Mouse (Mus musculus): Measurements from ENCODE around the gene Enah.

The Enah gene

GRCm38 (mm10) chr1:181880752-181881325 lies 139.0 kb downstream of the Enah start:
- in situ Hi-C loops (cut with MseI, MboI) = loop anchor here (5.0 to 10.0 kb wide), 2 partner anchors 156 to 159 kb away; no protein-coding TSS in a partner anchor

- in situ Hi-C loops (cut with MseI, MboI) = no loop called here
Observed at GRCm38 (mm10) chr1:181878436-181878835, 141.4 kb downstream of the Enah start.

DNA sequence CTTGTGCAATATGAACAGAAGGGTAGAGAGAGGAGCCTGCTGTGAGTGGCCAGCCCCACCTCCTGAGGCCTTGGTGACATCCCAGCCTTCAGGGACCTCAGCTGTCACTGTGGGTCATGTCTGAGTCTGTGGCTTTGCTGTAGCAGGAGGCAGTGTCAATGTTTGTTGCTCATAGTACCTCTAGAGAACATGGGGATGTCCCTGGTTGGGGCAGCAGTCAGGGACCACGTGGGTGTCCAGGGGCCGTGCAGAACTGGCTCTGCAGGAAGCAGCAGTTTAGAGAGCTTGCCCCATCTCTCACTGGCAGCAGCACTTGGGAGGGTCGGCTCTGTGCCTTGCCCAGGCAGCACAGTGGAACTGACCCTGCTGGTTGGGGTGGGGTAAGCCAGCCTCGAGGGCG lies 142.7 kb downstream of the Enah start:
- in situ Hi-C loops (cut with MseI, MboI) = no loop called here

GRCm38 (mm10) chr1:181876656-181877055 lies 143.1 kb downstream of the Enah start:
- in situ Hi-C loops (cut with MseI, MboI) = no loop called here

GRCm38 (mm10) chr1:181873086-181873920 lies 146.5 kb downstream of the Enah start:
- in situ Hi-C loops (cut with MseI, MboI) = no loop called here

DNA sequence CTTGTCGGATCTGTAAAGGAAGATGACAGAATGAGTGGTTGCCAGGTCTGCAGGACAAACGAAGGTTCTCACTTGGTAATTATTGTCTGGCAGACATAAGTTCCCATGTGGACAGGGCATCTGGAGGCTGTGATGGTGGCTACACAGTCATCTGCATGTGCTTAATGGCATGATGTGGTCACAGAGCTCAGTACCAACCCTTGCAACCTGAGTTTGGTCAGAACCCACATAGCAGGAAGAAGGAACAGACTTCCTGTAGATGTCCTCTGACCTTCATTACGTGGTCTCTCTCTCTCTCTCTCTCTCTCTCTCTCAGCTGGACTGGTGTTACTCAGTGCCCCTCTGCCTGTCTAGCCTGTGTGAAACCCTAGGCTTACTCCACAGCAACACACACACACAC lies 147.2 kb downstream of the Enah start:
- in situ Hi-C loops (cut with MseI, MboI) = no loop called here

DNA sequence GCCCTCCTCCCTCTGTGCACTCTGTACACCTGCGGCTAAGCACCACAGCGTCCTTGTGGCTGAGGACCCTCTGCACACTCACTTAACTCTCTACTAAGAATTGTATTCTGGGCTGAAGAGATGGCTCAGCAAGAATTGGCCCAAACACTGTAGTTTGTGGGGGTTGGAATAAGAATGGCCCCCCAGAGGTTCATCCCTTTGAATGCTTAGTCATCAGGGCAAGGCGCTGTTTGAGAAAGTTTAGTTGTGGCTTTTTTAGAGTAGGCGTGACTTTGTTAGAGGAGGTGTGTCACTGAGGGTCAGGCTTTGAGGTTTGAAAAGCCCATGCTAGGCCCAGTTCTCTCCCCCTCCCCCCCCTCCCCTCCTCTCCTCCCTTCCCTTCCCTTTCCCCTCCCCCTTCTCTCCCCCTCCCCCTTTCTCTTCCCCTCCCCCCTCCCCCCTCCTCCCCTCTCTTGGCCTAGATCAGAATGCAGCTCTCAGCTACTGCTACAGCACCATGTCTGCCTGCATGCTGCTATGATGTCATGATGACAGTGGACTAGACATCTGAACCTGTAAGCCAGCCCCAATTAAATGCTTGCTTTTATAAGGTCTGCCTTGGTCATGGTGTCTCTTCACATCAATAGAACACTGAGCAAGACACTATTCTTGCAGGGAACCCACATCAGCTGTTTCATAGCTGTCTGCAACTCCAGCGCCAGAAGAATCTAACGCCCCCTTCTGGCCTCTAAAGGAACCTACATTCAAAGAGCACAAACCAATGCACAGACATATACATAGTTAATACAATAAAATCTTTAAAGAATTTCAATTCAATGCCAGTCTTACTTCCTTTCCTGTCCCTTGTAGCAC lies 153.1 kb downstream of the Enah start:
- in situ Hi-C loops (cut with MseI, MboI) = no loop called here

DNA sequence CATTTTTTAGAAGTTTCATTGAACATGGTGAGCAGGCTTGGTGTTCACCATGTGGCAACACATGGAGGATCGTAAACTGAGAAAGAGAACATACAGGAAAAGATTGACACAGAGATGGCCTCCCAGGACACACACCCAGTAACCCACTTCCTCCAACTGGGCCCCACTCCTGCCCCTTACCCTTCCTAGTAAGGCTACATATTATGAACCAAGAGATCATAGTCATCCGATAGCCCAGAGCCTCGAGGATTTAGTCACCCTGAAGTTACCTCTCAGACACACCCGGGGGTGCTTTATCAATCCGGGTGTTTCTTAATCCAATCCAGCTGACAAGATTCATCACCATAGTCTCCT lies 153.9 kb downstream of the Enah start:
- in situ Hi-C loops (cut with MseI, MboI) = no loop called here

- in situ Hi-C loops (cut with MseI, MboI) = no loop called here
Observed at GRCm38 (mm10) chr1:181864971-181865862, 154.6 kb downstream of the Enah start.

DNA sequence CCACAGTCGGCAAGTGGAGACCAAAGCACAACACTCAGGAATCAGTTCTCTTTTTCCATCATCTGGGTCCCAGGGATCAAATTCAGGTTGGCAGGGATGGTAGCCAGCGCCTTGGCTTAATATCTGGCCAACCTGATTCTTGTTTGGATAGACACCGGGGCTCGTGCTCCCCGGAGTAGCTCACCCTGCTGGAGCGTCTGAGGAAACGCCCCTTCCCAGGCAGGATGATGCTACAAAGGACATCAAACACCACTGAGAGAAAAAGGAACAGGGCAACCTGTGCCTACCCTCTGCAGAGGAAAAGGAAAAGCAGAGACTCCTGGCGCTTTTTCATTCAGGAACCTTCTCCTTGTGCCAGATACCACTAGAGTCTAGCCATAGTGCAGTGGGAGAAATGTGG lies 156.4 kb downstream of the Enah start:
- in situ Hi-C loops (cut with MseI, MboI) = no loop called here

GRCm38 (mm10) chr1:181862676-181863374 lies 157.0 kb downstream of the Enah start:
- in situ Hi-C loops (cut with MseI, MboI) = no loop called here

DNA sequence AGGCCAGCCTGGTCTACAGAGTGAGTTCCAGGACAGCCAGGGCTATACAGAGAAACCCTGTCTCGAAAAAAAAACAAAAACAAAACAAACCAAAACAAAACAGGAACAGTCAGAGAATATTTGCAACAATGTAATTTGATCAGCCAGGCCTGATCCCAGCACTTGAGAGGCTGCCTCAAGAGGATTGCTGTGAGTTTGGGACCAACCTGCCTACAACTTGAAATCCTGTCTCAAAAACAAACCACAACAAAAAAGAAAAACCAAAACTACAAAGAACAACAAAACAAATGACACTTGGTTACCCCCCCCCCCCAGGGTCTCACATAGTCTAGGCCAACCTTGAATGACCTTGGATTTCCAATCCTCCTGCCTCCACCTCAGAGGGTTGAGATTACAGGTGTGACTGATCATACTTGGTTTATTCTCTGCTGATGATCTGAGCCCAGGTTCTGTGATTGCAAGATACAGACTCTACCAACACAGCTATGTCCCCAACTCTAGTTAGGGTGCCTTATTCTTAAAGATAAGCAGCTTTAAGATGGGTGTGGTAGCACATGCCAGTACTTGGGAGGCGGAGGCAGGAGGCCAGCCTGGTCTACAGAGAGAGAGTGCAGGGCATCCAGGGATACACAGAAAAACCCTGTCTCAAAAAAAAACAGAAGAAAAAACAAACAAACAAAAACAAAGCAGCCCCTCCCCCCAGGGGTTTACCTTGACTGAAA lies 158.4 kb downstream of the Enah start:
- in situ Hi-C loops (cut with MseI, MboI) = no loop called here

- in situ Hi-C loops (cut with MseI, MboI) = no loop called here
Observed at GRCm38 (mm10) chr1:181860659-181861058, 159.1 kb downstream of the Enah start.

- in situ Hi-C loops (cut with MseI, MboI) = no loop called here
Observed at GRCm38 (mm10) chr1:181856329-181856728, 163.5 kb downstream of the Enah start.

- in situ Hi-C loops (cut with MseI, MboI) = no loop called here
Observed at GRCm38 (mm10) chr1:181854829-181855228, 165.0 kb downstream of the Enah start.

DNA sequence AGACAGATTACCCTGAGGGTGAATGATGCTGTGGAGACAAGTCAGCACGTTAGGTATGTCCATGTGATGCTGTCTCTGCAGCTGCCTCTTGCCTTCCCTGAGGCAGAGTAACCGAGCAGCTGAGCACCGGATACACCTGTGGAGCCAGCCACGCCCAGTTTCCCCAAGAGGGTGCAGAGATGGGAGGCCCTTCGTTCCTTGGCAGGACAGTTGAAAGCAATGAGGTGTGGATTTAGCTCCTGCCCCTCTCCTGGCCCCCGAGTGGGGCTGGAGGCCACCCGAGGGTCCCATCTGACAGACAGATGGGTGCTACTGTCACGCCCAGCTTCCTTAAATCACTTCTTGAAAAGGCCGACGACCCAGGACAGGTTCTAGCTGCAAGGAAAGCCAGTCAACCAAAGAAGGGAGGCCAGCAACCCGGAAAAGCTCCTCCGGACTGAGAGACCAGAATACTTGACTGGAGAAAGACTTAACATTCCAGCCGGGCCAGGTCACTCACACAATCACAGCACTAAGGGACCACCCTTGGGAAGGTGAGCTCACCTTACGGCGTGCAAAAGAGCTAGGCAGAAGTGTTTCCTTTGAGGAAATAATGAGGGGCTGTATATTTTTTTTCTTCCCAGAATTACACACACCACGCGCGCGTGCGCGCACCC lies 166.6 kb downstream of the Enah start:
- in situ Hi-C loops (cut with MseI, MboI) = no loop called here

- in situ Hi-C loops (cut with MseI, MboI) = no loop called here
Observed at GRCm38 (mm10) chr1:181852466-181852865, 167.3 kb downstream of the Enah start.

DNA sequence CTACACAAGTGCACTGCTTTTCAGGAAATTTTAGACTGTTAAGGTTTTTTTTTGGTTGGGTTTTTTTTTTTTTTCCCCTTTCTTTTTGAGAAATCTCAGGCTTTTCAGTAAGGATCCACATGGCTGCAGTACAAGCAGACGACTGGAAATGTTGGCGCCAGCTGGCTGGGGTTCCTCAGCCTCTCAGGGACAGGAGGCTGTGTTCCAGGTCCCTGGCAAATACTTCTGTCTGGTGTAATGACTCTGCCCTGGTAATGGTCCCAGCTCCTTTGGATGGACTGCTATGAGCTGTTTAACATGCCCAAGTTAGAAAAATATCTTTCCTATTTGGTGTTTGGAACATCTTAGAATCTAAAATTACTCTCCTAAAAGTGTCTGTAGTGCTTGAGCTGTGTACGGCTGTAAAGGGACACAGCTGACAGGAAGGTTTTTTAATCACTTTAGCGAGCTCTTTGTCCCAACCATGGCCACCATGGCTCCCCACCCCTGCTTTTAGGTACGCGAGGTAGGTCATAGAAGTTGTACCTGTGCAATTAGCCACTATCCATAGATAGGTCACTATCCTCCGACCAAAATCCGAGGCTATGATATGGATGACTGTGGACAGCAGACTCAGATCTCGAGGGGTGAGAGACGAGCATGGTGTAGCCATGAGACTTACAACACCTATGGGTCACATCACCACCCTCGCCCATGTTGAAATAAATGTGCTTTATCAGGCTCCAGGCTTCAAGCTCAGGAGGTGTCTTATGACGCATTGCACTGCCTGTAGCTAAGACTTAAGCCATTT lies 168.1 kb downstream of the Enah start:
- in situ Hi-C loops (cut with MseI, MboI) = no loop called here

DNA sequence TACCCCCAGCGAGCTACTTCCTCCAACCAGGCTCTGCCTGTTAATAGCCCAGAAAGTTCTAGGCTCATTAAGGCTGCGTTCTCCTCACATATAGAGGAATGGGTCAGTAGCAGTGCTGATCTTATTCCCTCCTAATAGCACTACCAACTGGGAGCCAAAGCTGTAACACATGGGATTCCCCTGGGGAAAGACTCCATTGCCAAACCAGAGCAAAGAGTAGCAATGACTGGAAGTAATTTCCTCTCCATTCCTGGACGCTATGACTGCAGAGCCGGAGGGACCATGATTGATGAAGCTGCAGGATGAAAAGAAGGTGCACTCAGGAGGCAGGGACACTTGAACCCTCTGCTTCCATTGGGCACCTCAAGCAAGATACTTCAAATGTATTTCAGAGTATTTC lies 169.3 kb downstream of the Enah start:
- in situ Hi-C loops (cut with MseI, MboI) = no loop called here
